Mouse (Mus musculus) myocyte (in vitro differentiated cells): ENCODE results near the gene 4930451I11Rik. TPM values are rescaled to one million over a fixed set of nuclear protein-coding genes. Genes with fewer than 3 reads are reported as not detected.
A peak's percentile ranks its signal among the peaks of the same experiment; 100 is the strongest.

Experiments
- H3K27me3 ChIP-seq: one replicate; pipeline ENCODE4 v1.6.1; 2011; ENCODE audit not compliant: control insufficient read depth, insufficient read depth, insufficient read length
- H3K36me3 ChIP-seq: one replicate; pipeline ENCODE4 v1.6.1; 2011; ENCODE audit not compliant: control insufficient read depth, insufficient read depth
- H3K4me2 ChIP-seq: one replicate; pipeline ENCODE4 v1.6.1; 2011; ENCODE audit warnings: low read depth, control low read depth
- H3K4me3 ChIP-seq: one replicate; pipeline ENCODE4 v1.5.1; 2011; ENCODE audit warnings: mild to moderate bottlenecking, control low read depth, moderate library complexity
- H3K79me2 ChIP-seq: one replicate; pipeline ENCODE4 v1.6.1; 2011; ENCODE audit not compliant: control insufficient read depth, insufficient read depth
- H3ac ChIP-seq: one replicate; pipeline ENCODE4 v1.6.1; 2011; ENCODE audit not compliant: control insufficient read depth, insufficient read length
- CEBPB ChIP-seq: IDR thresholded peaks from 2 replicates; pipeline ENCODE4 v1.6.1; 2011; ENCODE audit warnings: mild to moderate bottlenecking, moderate library complexity; ENCODE audit not compliant: poor library complexity, insufficient read depth, severe bottlenecking
- E2F4 ChIP-seq: IDR thresholded peaks from one replicate; pipeline ENCODE4 v1.6.1; 2011; ENCODE audit warnings: mild to moderate bottlenecking, control low read depth, moderate library complexity; ENCODE audit not compliant: insufficient read depth
- MAX ChIP-seq: IDR thresholded peaks from one replicate; pipeline ENCODE4 v1.6.1; 2011; ENCODE audit warnings: low read depth, mild to moderate bottlenecking, control low read depth
- MYOD1 ChIP-seq, 3 experiments: IDR thresholded peaks; one replicate each; pipeline ENCODE4 v1.6.1; 2011; ENCODE audit warnings: control low read depth in 2 of 3, low read depth in 2 of 3, mild to moderate bottlenecking in 2 of 3, moderate library complexity in 1 of 3; ENCODE audit not compliant: insufficient read length in 2 of 3, control insufficient read depth in 1 of 3
- MYOG ChIP-seq, 3 experiments: IDR thresholded peaks; one replicate each; pipeline ENCODE4 v1.6.1; 2011; ENCODE audit warnings: control low read depth in 2 of 3, low read depth in 2 of 3, mild to moderate bottlenecking in 2 of 3; ENCODE audit not compliant: insufficient read length in 2 of 3, control insufficient read depth in 1 of 3, insufficient read depth in 1 of 3
- POLR2A ChIP-seq: IDR thresholded peaks from one replicate; pipeline ENCODE4 v1.6.1; 2011; ENCODE audit warnings: low read depth, mild to moderate bottlenecking, control low read depth, moderate library complexity; ENCODE audit not compliant: insufficient read length
- POLR2AphosphoS2 ChIP-seq: IDR thresholded peaks from one replicate; pipeline ENCODE4 v1.6.1; 2011; ENCODE audit warnings: low read depth, control low read depth; ENCODE audit not compliant: insufficient read length
- REST ChIP-seq: IDR thresholded peaks from one replicate; pipeline ENCODE4 v1.6.1; 2011; ENCODE audit warnings: mild to moderate bottlenecking, control low read depth, moderate library complexity; ENCODE audit not compliant: insufficient read depth, insufficient read length
- SRF ChIP-seq: IDR thresholded peaks from one replicate; pipeline ENCODE4 v1.6.1; 2011; ENCODE audit warnings: low read depth; ENCODE audit not compliant: control insufficient read depth, insufficient read length
- TCF12 ChIP-seq: IDR thresholded peaks from one replicate; pipeline ENCODE4 v1.6.1; 2011; ENCODE audit warnings: mild to moderate bottlenecking, control low read depth; ENCODE audit not compliant: poor library complexity, insufficient read depth, severe bottlenecking
- TCF3 ChIP-seq: IDR thresholded peaks from one replicate; pipeline ENCODE4 v1.6.1; 2011; ENCODE audit warnings: low read depth, control low read depth; ENCODE audit not compliant: insufficient read length
- USF1 ChIP-seq: IDR thresholded peaks from one replicate; pipeline ENCODE4 v1.6.1; 2011; ENCODE audit warnings: low read depth, mild to moderate bottlenecking, control low read depth, moderate library complexity
- polyA plus RNA-seq: library from polyadenylated mRNA; unstranded; fragments of >200 nt; fragmentation: generic; extraction: Trizol; gene quantifications from one replicate; pipeline ENCODE4 v1.2.1, GENCODE M21; 2012; ENCODE audit warnings: missing spikeins

4930451I11Rik gene
- polyA plus RNA-seq, 1 experiment: not detected

- Histone ChIP-seq H3K27me3 (no peaks in the 10 kb centered on the region), H3ac (peak within 1 kb of the TSS; percentile 88), H3K4me2 (peak within 1 kb of the TSS; percentile 96), H3K36me3 (peaks cover 44% of the 10 kb centered on the region), H3K79me2 (peaks cover 38% of the 10 kb centered on the region), H3K4me3 (peak within 1 kb of the TSS; percentile 65)
- TF ChIP-seq POLR2A: peak; percentile 80
- peak in 1 of 3 experiments; percentile 3 for TF ChIP-seq MYOG (IDR thresholded peaks at IDR 0.05; ENCODE audit: control insufficient read depth in 1 of 3, insufficient read depth in 1 of 3, insufficient read length in 2 of 3, low read depth in 2 of 3)
- no peak for TF ChIP-seq E2F4
- TF ChIP-seq CEBPB: no peak
- TF ChIP-seq SRF: no peak
- peak; percentile 99 for TF ChIP-seq POLR2AphosphoS2
- TF ChIP-seq TCF12: no peak
Observed at GRCm38 (mm10) chr7:126791851-126792720, 39.4 kb downstream of the 4930451I11Rik start, which contains the start of gene Ppp4c. Ppp4c (minus strand) TSS chr7:126792496.

- no peak overlapping the region for H3K4me3 ChIP-seq
- peaks cover 19% of the 10 kb centered on the region for H3K36me3 ChIP-seq
- TF ChIP-seq E2F4 (no peak), MYOG (IDR thresholded peaks at IDR 0.05; ENCODE audit: control insufficient read depth in 1 of 3, insufficient read depth in 1 of 3, insufficient read length in 2 of 3, low read depth in 2 of 3) (no peak), MYOD1 (IDR thresholded peaks at IDR 0.05; ENCODE audit: control insufficient read depth in 1 of 3, insufficient read length in 2 of 3, low read depth in 2 of 3) (no peak), MAX (no peak), TCF12 (no peak)
- no peak overlapping the region for H3ac ChIP-seq
- no peak overlapping the region for H3K4me2 ChIP-seq
- peaks cover 29% of the 10 kb centered on the region for H3K79me2 ChIP-seq
- no peaks in the 10 kb centered on the region for H3K27me3 ChIP-seq
Observed at GRCm38 (mm10) chr7:126789141-126789540, 42.3 kb downstream of the 4930451I11Rik start.

DNA sequence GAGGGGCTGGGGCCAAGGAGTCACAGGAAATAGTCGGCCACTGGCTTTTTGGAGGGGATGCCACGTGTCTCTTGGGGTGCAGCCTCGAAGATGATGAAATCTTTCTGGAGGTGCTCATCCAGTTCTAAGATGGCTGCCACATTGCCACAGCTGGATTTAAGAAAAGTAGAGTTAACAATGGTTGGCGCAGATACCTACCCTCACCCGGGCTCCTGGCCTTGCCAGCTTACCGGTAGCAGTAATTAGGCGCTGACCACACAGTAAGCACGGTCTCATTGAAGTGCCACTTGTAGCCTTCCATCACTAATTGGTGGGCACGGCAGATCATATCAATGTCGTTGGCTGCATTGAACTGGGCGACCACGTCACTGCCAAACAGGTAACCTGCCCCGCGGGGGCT lies 45.3 kb downstream of the 4930451I11Rik start:
- TF ChIP-seq MYOD1 (IDR thresholded peaks at IDR 0.05; ENCODE audit: control insufficient read depth in 1 of 3, insufficient read length in 2 of 3, low read depth in 2 of 3) (no peak), MAX (no peak), CEBPB (no peak)
- no peaks in the 10 kb centered on the region for H3K27me3 ChIP-seq
- H3ac ChIP-seq: no peak overlapping the region
- H3K4me3 ChIP-seq: no peak overlapping the region
- H3K4me2 ChIP-seq: no peak overlapping the region
- peaks cover 16% of the 10 kb centered on the region for H3K36me3 ChIP-seq
- peaks cover 21% of the 10 kb centered on the region for H3K79me2 ChIP-seq

DNA sequence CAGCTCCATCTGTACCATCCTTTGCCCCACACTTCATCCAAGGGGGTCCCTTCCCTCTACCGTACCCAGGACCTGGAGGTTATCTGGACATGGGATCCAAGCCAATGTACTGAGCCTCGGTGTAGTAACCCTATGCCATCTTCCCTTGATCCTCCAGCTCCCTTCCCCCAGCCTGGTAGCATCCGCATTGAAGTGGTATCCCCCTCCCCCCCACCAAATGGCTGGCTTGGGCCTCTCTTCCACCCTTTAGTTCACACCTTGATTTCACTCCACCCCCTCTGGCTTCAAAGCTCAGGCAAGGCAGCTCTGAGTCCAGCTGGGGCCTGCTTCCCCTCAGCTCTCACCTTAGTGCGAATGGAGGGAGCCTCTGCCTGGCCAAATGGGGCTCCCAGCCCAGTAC lies 46.4 kb downstream of the 4930451I11Rik start:
- no peak overlapping the region for H3K4me2 ChIP-seq
- no peak overlapping the region for H3ac ChIP-seq
- no peak overlapping the region for H3K4me3 ChIP-seq
- TF ChIP-seq TCF3 (no peak), MYOG (IDR thresholded peaks at IDR 0.05; ENCODE audit: control insufficient read depth in 1 of 3, insufficient read depth in 1 of 3, insufficient read length in 2 of 3, low read depth in 2 of 3) (no peak), E2F4 (no peak), MAX (no peak), REST (no peak), POLR2AphosphoS2 (no peak), POLR2A (no peak), SRF (no peak), USF1 (no peak), CEBPB (no peak)
- peaks cover 16% of the 10 kb centered on the region for H3K36me3 ChIP-seq
- H3K79me2 ChIP-seq: peaks cover 11% of the 10 kb centered on the region
- H3K27me3 ChIP-seq: no peaks in the 10 kb centered on the region

DNA sequence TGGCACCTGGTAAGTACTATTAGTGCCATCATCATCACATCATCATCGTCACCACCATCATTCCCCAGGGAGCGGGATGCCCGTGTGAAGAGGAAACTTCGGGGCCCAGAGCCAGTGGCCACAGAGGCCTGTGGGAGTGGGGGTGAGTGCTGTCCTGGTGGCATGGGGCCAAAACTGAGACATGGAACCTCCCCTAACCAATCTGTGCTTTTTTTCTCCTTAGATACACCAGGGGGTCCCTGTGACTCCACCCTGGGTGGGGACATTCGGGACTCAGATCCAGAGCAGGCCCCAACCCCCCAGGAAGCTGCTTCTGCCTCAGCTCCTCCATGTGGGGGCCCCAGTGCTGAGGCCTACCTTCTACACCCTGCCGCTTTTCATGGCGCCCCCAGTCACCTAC lies 47.0 kb downstream of the 4930451I11Rik start:
- H3K4me3 ChIP-seq: no peak overlapping the region
- H3ac ChIP-seq: no peak overlapping the region
- TF ChIP-seq MYOG (IDR thresholded peaks at IDR 0.05; ENCODE audit: control insufficient read depth in 1 of 3, insufficient read depth in 1 of 3, insufficient read length in 2 of 3, low read depth in 2 of 3) (no peak), TCF12 (no peak), POLR2AphosphoS2 (peak; percentile 31), MAX (no peak)
- no peaks in the 10 kb centered on the region for H3K27me3 ChIP-seq
- no peak overlapping the region for H3K4me2 ChIP-seq
- peaks cover 12% of the 10 kb centered on the region for H3K36me3 ChIP-seq
- H3K79me2 ChIP-seq: peaks cover 5% of the 10 kb centered on the region
